Mouse (Mus musculus) kidney, postnatal 36 days (tissue): ENCODE results near the gene Atp8b4.
"Not testable (repeated sequence)": the region's sequence is repeated elsewhere in the genome, so short reads cannot be mapped to it uniquely, and the experiment has no call there.

ENCODE experiments used
- DNase-seq, 2 experiments: peaks; one replicate each; pipeline ENCODE4 v3.0.0; 2021 to 2022; ENCODE audit warnings: mixed read lengths in 2 of 2

The Atp8b4 gene

GRCm38 (mm10) chr2:126495832-126496695 lies 4.4 kb downstream of the Atp8b4 start:
- DNase-seq, result no peak

GRCm38 (mm10) chr2:126495230-126495629 lies 5.2 kb downstream of the Atp8b4 start:
- DNase-seq, result no peak

- DNase-seq, result no peak
Observed at GRCm38 (mm10) chr2:126493306-126493705, 7.2 kb downstream of the Atp8b4 start.

- DNase-seq, result no peak
Observed at GRCm38 (mm10) chr2:126492713-126493112, 7.8 kb downstream of the Atp8b4 start.

- peak in 1 of 2 experiments; percentile 7 for DNase-seq
Observed at GRCm38 (mm10) chr2:126491446-126491845, 9.0 kb downstream of the Atp8b4 start.

- no peak for DNase-seq
Observed at GRCm38 (mm10) chr2:126490573-126490972, 9.9 kb downstream of the Atp8b4 start.

GRCm38 (mm10) chr2:126485262-126486017 lies 15.0 kb downstream of the Atp8b4 start:
- DNase-seq, result no peak

GRCm38 (mm10) chr2:126483337-126483736 lies 17.1 kb downstream of the Atp8b4 start:
- no peak for DNase-seq

GRCm38 (mm10) chr2:126477556-126477955 lies 22.9 kb downstream of the Atp8b4 start:
- DNase-seq, result peak; percentile 21 to 22

GRCm38 (mm10) chr2:126475681-126476410 lies 24.6 kb downstream of the Atp8b4 start:
- no peak for DNase-seq

GRCm38 (mm10) chr2:126474019-126474418 lies 26.5 kb downstream of the Atp8b4 start:
- no peak for DNase-seq

- no peak for DNase-seq
Observed at GRCm38 (mm10) chr2:126472836-126473235, 27.6 kb downstream of the Atp8b4 start.

GRCm38 (mm10) chr2:126467790-126468189 lies 32.7 kb downstream of the Atp8b4 start:
- DNase-seq, result no peak

GRCm38 (mm10) chr2:126466391-126467134 lies 33.9 kb downstream of the Atp8b4 start:
- no peak for DNase-seq

- no peak for DNase-seq
Observed at GRCm38 (mm10) chr2:126458661-126459060, 41.8 kb downstream of the Atp8b4 start.

- DNase-seq, result not testable (repeated sequence)
Observed at GRCm38 (mm10) chr2:126457759-126458158, 42.7 kb downstream of the Atp8b4 start.

- no peak for DNase-seq
Observed at GRCm38 (mm10) chr2:126450937-126451302, 49.6 kb downstream of the Atp8b4 start.

GRCm38 (mm10) chr2:126450210-126450936 lies 50.1 kb downstream of the Atp8b4 start:
- no peak for DNase-seq

- DNase-seq, result no peak
Observed at GRCm38 (mm10) chr2:126445039-126445438, 55.4 kb downstream of the Atp8b4 start.

- no peak for DNase-seq
Observed at GRCm38 (mm10) chr2:126441586-126441985, 58.9 kb downstream of the Atp8b4 start.

GRCm38 (mm10) chr2:126434712-126435111 lies 65.8 kb downstream of the Atp8b4 start:
- DNase-seq, result no peak

- DNase-seq, result no peak
Observed at GRCm38 (mm10) chr2:126434305-126434704, 66.2 kb downstream of the Atp8b4 start.
